Mouse (Mus musculus) cortical plate, adult 2 months (tissue): Measurements from ENCODE around the gene Ccdc181.

Experiments used
- CTCF ChIP-seq: fragments of 200-500 bp; IDR thresholded peaks from 2 replicates; pipeline ENCODE4 v1.5.1; 2011; ENCODE audit warnings: mild to moderate bottlenecking, control low read depth, low read length; ENCODE audit not compliant: insufficient read depth; ENCODE audit errors: extremely low read depth
- POLR2A ChIP-seq: fragments of 200-500 bp; IDR thresholded peaks from 2 replicates; pipeline ENCODE4 v1.6.1; 2011; ENCODE audit warnings: mild to moderate bottlenecking, low read length, control low read depth; ENCODE audit not compliant: insufficient read depth; ENCODE audit errors: extremely low read depth

DNA sequence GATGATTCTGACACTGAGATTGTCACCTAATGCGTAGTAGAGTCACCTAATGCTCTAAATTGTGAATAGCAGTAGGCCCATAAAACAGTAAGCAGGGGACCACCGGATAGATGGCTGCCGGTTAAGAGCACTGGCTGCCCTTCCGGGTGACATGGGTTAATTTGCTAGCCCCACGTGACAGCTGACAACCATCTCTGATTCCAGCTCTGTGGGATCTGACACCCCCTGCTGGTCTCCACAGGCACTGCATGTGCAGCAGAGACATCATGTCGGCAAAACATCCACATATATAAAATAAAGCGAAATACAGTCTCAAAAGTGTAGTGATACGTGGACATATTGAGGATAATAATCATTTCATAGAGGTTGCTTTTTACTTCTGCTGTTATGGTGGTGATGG, 39.9 kb downstream of the Ccdc181 start:
- TF ChIP-seq CTCF, result peak; percentile 56
- TF ChIP-seq POLR2A, result no peak
